Mouse (Mus musculus): ENCODE measurements around the gene Ttc4.

The Ttc4 gene

GRCm38 (mm10) chr4:106650833-106651527 lies 27.8 kb downstream of the Ttc4 start, which contains the start of gene Pars2:
Gene Pars2, plus strand, starts transcription at chr4:106651069.
- peak; percentile 96 to 97 for DNase-seq

DNA sequence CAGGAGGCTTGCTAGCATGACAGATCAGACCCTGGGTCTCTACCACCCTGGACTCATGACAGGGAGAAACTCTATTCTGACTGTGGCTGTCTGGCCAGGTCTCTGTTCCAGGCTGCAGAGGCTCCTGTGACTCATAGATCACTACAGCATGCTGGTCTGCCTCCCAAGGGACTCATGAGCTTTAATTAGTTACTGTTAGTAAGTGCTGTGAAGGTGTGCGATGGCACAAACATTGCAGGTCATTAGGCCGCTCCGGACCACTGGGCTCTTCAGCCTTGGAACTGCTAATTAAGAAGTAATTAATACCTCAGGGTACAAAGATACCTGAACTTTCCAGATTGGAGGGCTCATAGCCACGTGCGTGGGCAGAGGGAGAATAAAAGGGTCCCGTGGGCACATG lies 31.6 kb downstream of the Ttc4 start:
- DNase-seq = no peak

DNA sequence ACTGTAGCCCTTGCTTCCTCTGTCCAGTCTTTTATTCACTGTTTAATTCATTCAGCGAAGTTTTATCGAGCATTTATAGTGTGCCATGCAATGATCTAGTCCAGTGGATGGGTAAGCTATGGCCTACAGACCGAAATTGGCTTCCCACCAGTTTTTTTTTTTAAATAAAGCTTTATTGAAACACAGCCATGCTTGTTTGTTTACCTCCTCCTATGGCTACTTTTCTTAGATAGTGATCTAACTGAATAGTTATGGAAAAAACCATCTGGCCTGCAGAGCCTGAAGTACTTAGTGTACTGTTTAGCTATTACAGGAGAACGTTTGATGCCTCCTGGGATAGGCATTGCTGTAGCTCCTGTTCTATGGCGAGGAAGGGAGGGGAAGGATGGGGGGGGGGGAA lies 32.9 kb downstream of the Ttc4 start:
- no peak for DNase-seq

DNA sequence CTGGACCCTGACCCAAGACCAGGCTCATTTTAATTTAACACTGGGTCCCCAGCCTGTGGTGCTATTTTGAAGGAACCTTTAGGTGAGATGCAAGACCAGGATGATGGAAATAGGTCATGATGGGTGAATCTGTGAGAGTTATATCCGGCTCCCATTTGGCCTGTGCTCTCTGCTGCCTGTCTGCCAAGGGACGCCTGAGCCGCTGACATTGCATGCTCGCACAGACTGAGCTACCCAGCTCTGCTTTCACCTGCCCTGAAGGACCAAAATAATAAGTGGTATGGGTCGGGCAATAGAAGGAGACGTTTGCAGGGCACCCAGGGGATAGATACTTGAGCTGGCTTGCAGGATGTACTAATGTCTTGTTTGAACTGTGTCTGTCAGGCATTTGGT lies 34.5 kb downstream of the Ttc4 start:
- no peak for DNase-seq

- no peak for DNase-seq
Observed at GRCm38 (mm10) chr4:106643483-106644217, 35.1 kb downstream of the Ttc4 start.

DNA sequence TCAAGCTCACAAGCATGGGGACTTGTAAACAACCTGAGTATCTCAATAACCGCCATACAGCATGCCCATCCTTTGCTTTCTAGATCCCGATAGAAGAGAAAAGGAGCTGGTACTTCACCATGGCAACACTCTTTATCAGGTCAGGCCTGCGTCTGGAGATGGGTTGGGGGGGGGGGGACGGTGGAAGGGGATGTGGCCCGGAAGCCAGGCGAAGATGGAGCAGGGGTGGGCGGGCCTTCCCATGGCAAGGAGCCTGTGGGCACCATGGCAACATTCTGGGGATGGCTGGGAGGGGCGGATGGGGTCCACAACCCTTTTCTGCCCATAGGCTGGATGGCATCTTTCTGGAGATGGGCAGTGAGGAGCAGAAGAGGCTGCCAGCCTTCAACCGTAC lies 44.7 kb downstream of the Ttc4 start:
- no peak for DNase-seq

DNA sequence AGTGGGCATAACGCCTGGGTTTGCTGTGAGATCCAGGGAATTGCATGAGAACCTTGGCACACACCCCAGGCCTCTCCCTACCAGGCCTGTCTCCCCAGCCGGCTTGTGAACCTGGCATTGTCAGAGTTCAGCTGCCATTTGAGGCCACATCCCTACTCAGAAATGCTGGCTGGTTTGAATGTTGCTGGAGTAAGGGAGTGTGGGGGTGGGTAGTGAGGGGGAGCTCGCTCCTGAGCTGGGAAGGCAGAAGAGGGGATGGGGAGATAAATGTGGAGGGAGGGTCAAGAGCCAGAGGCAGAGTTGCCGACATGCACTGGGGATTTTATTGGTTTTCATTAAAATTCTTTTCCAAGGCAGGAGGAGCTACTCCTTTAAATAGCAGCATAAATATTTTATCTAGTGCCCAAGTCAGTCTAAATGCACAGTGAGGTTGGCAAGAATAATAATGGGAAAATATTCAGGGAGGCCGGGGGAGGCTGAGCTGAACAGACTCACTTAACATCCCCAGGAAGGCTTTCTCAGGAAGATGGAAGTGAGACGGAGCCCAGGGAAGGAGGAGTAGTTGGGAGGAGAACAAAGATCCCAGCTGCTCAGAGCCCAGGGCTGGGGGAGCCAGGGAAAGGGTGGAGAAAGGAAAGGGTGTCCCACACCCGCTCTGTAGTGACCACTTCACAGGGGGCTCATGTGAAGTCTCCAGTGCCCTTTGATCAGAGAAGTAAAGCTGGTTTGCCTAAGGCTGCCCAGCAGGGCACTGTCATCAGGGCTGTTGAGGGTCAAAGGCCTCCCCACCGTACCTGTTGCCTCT lies 45.3 kb downstream of the Ttc4 start:
- DNase-seq = no peak

DNA sequence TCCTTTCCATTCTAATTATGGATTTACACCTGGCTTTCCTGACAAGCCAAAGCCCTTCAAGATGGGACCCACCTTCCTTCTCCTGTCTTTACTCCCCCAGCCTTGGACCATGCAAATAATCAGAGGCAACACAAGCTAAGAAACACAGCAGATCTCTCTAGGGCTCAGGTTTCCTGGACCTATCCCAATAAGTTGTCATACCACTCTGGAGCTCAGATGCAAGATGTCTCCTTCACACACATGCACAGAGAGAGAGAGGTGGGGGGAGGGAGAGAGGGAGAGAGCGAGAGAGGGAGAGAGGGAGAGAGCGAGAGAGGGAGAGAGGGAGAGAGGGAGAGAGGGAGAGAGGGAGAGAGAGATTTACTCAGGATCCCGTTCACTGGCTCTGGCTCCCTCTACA lies 46.4 kb downstream of the Ttc4 start:
- DNase-seq = no peak

DNA sequence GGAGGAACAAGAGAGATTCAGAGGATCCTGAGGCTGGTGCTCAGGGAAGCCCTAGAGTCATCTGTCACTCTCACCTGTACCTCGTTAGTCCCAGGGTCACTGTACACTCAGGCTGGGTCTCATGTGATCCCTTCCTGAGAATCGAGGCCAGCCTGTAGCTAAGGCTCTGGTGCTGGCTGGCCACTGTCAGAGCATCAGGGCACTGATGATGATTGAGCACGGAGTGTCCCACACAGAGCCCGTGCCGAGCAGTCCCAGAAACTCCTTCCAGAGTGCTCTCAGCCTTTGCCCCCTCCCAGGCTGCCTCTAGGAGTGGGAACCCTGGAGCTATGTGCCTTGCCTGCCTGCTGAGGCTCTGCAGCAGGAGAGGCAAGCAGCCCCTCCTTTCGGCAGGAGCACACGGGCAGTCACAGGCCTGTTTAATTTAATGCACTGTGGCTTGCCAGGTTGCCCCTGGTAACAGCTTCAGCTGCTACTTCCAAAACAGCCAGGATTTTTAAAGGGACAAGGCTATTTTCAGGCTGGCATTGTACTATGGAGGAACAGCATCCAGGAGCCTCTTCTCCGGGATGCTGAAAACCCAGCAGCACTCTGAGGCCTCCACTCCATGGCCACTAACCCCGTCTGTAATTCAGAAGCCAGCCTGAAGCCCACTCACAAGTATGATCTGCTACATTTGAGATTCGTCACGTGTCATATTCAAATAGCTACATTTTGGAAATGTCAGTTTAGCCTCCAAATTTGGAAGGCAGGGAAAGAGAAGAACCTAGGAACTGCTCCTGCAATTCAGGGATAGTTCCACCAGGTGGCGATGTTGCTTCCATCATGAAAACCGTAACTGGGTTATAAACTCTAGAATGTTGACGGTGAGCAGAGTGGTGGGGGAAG lies 48.2 kb downstream of the Ttc4 start:
- peak; percentile 44 to 49 for DNase-seq

DNA sequence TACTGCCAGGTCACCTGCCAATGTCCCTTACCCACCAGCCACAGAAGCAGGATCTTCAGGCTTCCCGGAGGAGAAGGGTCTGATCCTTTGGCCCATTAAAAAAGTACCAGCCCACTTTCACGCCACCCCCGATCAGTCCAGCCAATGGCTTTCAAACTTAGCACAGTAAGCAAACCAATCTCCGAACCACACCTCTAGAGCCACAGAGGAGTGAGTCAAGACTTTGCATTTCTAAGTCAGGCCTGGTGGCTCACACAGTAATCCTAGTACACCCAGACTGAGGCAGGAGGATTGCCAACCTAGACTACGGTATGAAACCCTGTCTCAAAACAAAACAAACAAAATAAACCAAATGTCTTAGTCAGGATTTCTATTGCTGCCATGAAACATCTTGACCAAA lies 49.4 kb downstream of the Ttc4 start:
- DNase-seq = no peak

DNA sequence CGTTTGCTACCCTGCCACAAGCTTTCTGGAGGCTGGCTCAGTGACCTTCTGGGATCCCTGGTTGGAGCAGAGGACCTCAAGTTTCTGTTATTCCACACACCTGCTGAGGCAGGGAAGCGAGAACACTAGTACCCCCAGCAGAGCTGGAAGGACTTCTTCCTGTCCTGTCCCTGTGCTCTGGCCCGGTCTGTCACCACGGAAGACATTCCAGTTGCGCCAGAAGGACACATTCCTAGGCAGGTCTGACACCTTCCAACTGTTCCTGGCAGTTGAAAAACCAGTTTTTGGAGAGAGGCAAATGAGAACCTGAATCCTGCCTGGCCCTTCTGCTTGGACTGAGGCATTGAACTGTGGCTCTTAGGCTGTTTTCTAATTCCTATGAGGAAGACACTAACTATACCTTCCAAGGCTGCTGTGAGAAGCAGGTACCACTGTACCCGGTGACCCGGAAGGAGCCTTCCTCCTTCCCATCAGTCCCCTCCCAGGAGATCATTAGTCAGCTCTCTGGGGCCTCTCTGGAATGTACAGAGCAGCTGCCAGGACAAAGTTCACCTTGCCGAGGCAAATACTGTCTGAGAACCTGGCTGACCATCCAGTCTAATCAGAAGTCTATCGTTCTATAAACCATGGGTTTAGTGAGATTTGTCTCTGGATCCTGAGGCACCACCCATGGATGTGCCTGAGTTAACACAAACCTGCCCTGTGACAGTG lies 49.9 kb downstream of the Ttc4 start:
- peak in 1 of 2 experiments; percentile 38 for DNase-seq

GRCm38 (mm10) chr4:106627809-106628208 lies 50.9 kb downstream of the Ttc4 start:
- no peak for DNase-seq

GRCm38 (mm10) chr4:106624271-106624670 lies 54.5 kb downstream of the Ttc4 start:
- DNase-seq = peak; percentile 28 to 51

DNA sequence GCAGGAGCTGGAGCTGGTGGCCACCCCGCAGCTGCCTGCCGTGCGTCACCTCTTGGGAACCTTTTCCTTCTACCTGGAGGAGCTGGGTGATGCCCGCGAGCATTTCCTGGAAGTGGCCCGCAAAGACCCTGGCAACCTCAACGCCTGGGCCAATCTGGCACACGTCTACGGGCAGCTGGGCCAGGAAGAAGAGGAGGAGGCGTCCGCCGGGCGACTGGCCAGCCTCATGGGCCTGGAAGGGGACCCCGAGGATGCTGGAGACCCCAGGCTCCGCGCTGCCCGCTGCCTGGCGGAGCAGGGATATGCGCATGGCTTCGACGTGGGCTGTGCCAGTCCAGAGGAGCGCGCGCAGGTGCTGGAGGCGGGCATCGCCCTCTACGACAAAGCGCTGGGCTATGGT lies 56.0 kb downstream of the Ttc4 start:
- no peak for DNase-seq

GRCm38 (mm10) chr4:106622030-106622493 lies 56.7 kb downstream of the Ttc4 start, which contains the start of gene Ttc22:
Gene Ttc22, plus strand, starts transcription at chr4:106622432.
- peak; percentile 82 to 91 for DNase-seq

- no peak for DNase-seq
Observed at GRCm38 (mm10) chr4:106621428-106621827, 57.3 kb downstream of the Ttc4 start.

- no peak for DNase-seq
Observed at GRCm38 (mm10) chr4:106618898-106619297, 59.8 kb downstream of the Ttc4 start.

- DNase-seq = peak in 1 of 2 experiments; percentile 28
Observed at GRCm38 (mm10) chr4:106617056-106617455, 61.7 kb downstream of the Ttc4 start, which contains the start of gene Lexm. Gene Lexm, minus strand, starts transcription at chr4:106617241.

DNA sequence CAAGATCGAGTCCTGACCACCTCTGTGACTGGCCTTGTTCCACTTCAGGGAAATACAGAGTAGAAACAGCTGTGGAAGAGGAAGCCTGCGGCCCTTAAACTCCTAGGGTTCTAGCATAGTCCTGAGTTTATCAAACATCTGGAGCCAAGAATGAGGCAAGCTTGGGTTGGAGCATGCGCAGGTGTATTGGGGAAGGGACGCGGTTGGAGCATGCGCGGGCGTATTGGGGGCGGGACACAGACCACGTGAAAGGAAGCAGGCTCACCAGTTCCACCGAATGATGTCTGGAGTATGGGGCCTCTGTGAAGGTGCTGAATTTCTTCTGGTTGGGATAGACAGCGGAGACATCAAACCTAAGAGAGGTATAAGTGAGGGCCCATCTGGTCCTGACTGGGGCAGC lies 63.1 kb downstream of the Ttc4 start:
- DNase-seq = no peak

DNA sequence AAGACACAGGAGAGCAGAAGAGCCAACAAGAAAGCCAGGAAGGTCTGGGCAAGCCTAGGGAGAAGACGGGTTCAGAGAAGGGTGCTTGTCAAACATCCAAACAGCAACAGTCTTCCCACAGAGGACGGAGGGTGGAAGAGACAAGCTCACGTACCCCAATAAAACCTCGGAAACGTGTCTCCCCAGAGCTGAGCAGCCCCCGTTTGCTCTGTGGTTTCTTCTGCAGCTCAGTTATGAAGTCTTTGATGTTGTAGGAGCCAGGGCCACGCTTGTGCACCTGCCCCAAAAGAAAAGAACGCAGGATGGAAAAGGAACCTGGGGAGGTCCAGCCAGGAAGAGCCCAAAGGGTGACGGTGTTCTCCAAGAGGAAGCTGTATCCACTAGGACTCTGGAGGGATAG lies 63.9 kb downstream of the Ttc4 start:
- no peak for DNase-seq

DNA sequence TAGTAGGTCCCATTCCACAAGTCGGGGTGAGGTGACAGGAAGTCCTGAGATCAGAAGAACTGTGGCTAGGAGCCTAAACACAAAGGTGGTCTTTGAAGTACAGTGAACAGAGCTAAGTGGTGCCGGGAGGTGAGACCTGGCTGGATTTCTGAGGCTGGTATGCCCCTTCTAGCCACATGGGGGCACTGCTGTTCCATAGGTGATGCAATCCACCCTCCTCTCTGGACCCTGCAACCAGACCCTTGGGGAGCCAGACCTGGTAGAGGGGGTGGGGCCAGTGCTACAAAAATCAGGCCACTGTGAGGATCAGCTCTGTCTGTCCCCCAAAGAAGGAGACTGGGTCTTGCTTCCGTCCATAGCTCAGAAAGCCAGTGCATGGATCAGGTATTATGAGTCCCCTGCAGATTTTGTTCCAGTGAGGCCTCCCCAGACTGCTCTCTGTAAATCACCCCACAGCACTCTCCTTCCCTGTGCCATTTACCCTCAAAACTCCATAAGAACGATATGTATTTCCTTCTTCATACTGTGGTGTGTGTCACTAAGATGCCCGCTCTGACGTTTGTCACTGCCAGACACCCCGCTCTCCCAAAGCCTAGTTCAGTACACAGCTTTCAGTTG lies 64.5 kb downstream of the Ttc4 start:
- peak; percentile 34 to 50 for DNase-seq
